Mouse (Mus musculus): ENCODE results near the gene Slc25a51.

Gene Slc25a51

DNA sequence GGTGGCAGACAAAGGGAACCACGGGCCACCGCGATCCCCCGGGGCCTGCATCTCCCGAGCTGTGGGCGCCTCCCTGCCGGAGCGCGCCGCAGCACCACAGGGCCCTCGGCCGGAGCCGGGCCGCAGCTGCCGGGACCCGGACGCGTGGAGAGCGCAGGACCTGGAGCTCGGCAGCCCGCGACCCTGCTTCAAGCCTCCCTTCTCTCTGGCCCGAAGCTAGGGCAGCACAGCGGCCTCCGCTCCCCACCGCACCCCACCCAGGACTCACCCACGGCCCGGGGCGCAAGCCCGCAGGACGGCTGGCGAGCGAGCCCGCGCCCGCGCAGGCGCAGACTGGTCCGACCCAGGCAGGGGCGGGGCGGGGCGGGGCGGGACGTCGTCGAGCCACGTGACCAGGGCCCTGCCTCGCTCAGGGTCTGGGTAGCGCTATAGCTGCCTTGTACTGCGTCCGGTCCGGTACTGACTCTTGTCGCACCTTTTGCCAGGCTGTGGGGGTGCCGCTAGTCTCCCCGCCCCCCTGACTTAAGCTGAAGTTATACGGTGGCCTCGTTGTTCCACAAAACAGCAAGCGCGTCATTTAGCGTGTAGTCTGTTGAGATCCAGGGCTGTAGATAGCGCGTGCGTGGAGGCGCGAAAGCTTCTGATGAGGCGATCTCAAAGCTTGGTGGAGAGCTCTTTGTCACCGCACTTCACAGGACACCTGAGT lies at the start of gene Slc25a51:
Slc25a51 (minus strand) TSS at position 340 of the 706 bp plus-strand sequence.
- DNase-seq (ENCODE audit: low read depth in 2 of 2, low spot score in 2 of 2) = peak; percentile 84

DNA sequence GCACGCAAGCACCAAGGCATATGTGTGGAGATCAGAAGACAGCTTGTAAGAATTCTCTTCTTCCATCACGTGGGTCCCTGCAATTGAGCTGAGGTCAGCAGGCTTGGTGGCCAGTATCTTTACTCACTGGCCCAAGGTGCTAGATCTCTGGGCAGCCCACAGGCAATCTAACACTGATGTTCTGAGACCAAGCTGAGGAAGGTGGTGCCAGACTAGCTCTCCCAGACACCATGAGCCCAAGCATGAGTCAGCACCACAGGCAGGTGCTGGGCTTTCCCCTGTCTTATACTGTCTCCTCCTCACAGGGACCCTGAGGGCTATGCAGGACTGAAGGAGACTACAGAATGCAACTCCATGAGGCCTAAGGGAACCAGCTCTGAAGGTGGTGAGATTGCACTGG lies 49.0 kb upstream of the Slc25a51 start:
- no peak for DNase-seq (ENCODE audit: low read depth in 2 of 2, low spot score in 2 of 2)

DNA sequence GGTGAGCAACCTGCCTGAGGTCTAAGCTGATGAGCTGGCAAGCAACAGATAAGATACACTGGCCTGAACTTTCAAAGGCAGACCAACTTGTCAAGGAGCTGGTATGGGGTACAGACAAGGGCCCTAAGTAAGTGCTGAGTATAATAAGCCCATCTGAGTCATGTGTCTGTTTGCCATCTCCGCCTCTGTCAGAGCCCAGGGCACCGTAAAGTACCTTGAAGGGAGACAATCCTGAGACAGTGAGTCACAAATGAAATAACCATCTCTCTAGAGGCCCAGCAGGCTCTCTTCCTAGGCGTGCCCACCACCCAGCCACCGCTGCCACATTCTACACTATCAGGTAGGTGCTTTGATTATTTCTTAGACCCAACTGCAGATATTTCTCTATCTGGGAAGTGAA lies 46.4 kb upstream of the Slc25a51 start:
- DNase-seq (ENCODE audit: low read depth in 2 of 2, low spot score in 2 of 2) = no peak

DNA sequence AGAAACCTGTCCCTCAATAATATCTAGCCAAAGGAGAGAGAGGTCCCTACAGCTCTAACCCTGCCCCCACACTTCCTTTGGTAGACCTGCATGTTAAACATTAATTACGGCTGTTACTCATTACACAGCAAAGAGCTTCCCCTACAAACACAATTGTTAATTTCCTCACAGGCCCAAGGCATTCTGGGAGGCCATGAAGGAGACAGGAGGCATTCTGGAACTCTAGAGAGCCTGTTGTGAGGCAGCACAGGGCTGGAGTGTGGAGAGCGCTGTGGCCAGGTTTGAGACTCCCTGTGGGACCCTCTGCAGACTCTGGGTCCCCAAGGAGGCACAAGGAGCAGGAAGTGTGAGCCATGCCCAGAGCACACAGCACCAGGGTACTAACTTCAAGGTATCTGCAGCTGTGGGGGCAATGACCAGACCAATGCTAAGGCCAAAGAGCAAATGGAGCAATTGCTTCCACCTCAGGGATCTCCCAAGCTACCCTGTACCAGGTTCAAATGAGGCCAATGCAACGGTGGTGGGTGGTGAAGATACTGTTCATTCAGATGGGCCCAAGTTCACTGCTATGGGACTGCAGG lies 44.8 kb upstream of the Slc25a51 start:
- no peak for DNase-seq (ENCODE audit: low read depth in 2 of 2, low spot score in 2 of 2)

DNA sequence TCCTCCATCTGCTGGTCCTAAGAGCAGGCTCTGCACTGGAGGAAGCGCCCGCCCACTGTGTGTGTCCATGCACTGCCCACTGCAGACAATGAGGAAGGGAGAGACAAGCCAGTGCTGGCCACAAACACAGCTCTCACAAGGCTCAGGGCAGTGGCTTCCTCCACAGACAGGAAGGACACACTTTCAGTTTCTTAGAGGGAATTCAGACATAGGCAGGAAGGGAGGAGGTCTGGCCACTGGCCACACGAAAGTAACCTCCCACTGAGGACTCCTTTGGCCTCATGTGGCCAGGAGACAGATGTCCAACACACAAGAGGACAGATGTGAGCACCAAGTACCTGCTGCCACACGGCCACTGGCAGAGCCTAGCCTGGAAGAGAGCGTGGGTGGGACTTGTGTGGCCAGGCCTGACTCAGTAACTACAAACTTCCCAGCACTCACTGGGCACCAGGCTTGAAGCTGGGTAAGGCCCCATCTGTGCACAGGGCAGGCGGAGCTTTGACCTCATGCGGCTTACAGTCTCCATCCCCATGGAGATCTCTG lies 44.1 kb upstream of the Slc25a51 start:
- DNase-seq (ENCODE audit: low read depth in 2 of 2, low spot score in 2 of 2) = no peak

DNA sequence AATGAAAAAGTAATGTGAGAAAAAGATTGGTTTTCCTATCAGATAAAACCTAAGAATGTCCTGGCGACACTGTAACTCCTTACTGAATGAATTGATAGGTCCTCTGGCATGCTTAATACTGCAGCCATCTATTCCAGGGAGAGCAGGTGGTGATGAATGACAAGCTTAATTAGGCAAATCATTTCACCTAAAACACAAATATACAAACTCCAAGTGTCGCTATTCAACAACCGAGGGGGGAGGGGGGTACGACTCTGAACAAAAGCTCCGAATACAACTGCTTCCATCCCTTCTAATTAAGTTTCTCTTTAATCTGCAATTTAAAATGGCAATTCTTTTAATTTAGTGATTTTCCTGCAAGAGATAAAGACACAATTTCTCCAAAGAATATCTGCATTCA lies 40.4 kb upstream of the Slc25a51 start:
- no peak for DNase-seq (ENCODE audit: low read depth in 2 of 2, low spot score in 2 of 2)

DNA sequence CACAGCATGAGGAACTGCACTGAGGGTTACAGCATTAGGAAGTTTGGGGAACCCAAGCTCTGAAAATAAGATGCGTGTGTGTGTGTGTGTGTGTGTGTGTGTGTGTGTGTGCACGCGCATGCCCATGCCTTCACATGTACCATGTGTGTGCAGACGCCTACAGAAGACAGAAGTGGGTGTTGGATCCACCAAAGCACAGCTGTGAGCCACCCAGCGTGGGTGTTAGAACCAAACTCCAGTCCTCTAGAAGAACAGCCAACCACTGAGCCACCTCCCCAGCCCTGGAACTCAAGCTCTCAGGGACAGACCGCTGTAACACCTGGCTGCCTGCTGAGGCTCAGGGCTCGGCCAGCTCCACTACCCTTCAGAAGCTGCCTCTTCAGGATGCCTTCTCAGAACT lies 39.9 kb upstream of the Slc25a51 start:
- DNase-seq (ENCODE audit: low read depth in 2 of 2, low spot score in 2 of 2) = no peak

DNA sequence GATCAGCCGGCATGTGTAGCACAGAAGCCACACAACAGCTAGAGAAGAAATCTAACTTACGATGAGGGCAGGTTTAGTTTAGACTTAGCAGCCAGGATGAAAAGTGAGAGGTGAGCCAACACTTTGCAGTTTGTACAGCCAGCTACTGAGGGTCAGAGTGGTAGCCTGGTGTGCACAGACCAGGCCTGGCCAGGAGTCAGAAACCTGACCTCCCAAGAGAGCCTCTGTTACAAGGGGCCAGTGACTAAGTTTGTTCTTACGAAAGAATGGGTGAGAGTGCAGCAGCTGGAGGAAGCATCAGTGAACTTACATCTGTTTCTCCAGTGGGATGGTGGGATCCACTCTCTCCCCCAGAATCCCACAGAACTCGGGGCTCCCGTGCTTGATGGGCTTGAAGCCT lies 38.6 kb upstream of the Slc25a51 start:
- no peak for DNase-seq (ENCODE audit: low read depth in 2 of 2, low spot score in 2 of 2)

DNA sequence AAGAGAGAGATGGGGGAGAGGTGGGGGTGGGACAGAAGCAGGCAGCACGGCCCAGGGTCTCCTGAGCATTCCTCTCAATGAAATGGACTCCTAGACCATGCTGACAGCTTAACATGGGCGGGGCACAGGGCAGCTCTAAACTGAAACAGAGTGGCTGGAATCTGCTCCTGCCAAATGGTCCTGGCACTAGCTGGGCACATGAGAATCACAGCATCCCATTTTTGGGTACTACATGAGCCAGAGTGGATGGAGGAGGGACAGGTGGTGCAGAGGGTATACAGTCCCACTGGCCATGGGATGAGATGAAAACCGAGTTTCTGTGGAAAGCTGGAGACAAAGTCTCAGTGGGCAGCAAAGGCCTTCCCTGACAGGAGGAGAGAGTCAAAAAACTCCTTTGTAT lies 36.7 kb upstream of the Slc25a51 start:
- DNase-seq (ENCODE audit: low read depth in 2 of 2, low spot score in 2 of 2) = no peak

DNA sequence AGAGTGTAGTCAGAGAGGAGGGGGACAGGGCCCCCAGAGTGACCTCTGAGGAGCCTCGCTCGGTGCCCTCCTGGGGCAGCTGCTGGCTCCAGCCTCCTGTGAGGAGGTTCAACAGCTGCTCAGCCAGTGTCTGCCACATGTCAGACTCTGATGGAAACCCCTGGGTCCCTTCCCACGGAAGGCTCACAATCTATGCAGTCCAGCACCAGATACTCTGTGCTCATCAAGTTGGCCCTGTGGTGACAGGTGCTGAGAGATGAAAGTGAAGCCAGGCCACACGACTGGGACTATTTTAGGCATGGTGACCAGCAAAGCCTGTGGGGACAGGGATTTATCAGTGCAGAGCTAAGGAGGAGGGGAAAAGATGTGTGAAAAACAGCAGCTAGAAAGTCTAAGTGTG lies 36.2 kb upstream of the Slc25a51 start:
- no peak for DNase-seq (ENCODE audit: low read depth in 2 of 2, low spot score in 2 of 2)

DNA sequence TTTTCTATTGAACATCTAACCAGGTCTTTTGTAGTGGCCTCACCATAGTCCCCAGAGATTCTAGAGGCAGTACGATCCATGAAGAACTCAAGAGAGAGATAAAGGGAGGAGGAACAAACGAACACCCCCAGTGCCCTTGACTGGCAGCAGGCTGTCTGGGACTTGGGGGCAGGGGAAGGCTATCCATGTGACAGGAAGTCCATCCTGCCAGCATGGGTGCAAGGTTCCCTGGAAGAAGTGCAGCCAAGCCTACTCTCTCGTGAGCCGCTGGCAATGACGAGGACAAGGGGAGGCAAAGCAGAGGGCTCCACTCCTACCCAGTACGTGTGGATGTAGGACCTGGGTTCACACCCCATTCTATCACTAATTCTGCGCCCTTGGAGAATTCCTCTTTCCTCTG lies 35.1 kb upstream of the Slc25a51 start:
- no peak for DNase-seq (ENCODE audit: low read depth in 2 of 2, low spot score in 2 of 2)

DNA sequence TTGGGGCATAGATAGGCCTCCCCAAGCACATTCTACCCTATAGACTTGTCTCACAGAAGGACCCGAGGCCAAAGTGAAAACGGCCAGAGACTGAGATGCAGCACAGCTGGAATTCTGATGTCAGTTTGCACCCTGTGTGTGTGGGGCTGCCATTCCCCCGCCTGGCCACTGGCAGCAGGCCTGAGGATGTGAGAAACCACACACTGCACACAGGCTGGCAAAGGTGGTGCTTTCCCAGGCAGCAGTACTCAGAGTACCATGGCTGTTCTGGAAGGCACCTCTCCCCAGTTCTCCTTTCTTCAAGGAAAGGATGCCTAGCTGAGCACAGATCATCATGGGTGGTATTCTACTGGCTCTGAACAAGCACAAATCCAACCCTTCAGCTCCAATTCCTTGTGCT lies 33.7 kb upstream of the Slc25a51 start:
- DNase-seq (ENCODE audit: low read depth in 2 of 2, low spot score in 2 of 2) = no peak

DNA sequence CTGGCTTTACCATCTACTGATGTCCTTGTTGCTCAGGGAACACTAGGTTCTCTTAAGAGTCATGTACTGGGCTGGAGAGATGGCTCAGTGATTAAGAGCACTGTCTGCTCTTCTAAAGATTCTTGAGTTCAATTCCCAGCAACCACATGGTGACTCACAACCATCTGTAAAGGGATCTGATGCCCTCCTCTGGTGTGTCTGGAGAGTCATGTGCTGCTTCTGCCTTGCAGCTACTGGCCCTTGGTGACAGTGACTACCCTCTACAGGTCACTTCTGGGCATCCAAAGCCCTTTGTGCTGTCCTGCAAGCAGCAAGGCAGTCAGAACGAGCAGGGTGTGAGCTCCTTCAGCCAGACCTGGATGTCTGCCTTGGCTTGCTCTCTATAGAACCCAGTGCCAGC lies 33.2 kb upstream of the Slc25a51 start:
- DNase-seq (ENCODE audit: low read depth in 2 of 2, low spot score in 2 of 2) = no peak

DNA sequence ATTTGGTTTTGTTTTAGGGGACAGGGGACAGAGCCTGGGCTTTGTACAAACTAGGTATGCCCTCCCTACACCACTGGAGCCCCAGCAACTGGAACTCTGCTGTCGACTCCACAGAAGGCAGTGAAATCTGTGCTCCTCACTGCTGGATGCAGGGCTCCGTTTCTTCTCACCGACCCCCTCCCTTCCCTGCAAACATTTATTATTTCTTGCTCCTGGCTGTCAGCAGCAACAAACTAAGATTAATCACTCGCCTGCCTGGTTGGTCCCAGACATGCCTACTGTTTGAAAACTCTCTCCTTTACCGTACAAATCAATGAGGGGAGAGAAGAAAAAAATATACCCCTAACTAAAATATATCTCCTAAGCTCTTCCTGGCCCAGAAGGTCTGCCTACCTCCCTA lies 30.7 kb upstream of the Slc25a51 start:
- no peak for DNase-seq (ENCODE audit: low read depth in 2 of 2, low spot score in 2 of 2)

DNA sequence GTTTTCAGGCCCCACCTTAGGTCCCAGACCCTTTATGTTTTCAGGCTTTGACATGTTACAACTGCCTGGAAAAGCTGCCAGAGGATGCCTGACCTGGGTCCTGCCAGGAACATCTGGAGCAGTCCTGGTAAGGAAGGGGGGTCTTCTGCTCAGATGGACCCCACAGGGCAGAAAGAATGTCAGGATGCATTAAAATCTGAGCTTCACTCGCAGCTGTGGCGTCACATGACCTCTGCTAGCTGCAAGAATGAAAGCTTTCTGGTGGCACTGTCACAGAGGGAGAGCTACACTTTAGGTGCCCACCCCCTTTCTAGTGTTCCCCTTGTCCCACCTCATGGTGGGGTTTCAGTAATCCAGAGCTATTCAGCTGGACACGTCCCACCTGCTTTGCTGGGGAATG lies 28.4 kb upstream of the Slc25a51 start:
- no peak for DNase-seq (ENCODE audit: low read depth in 2 of 2, low spot score in 2 of 2)

DNA sequence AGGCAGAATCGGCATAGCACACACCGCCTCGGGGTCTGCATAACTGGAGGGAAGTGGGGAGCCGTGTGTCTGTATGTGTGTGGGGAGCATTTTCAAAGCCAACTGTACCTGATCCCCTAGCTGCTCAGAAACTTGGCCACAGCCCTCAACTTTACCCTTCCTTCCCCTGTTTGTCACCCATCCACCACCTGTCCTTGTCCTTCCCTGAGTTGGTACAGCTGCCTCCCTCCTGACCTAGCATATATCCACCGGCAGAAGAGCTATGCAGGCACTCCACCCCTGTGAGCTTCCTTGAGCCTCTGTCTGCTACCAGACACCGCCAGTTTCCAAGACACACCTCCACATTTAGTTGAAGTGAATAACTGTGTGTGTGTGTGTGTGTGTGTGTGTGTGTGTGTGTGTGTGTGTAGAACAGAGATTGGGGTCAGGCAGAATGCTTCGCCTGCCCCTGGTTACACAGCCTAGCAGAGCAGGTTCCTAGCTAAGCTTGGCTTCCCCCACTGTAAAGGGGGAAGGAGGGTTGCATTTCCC lies 27.9 kb upstream of the Slc25a51 start:
- DNase-seq (ENCODE audit: low read depth in 2 of 2, low spot score in 2 of 2) = no peak

DNA sequence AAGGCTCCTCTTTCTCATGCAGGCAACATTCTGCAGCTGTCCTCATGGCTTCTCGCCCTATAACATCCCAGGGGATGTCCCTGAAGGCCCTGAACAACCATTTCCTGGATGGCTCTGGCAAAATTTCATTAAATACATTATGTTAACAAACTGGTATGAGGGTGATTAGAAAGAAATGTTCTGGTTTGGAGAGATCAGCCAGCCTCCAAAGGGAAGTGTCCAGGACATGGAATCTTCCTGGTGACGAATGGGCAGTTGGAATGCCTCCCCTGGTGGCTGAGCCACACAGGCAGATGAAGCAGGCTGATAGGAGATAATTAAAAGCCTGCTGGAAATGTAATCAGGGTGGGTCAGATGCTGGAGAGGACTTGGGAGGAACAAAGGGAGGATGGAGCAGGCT lies 27.3 kb upstream of the Slc25a51 start:
- DNase-seq (ENCODE audit: low read depth in 2 of 2, low spot score in 2 of 2) = no peak

DNA sequence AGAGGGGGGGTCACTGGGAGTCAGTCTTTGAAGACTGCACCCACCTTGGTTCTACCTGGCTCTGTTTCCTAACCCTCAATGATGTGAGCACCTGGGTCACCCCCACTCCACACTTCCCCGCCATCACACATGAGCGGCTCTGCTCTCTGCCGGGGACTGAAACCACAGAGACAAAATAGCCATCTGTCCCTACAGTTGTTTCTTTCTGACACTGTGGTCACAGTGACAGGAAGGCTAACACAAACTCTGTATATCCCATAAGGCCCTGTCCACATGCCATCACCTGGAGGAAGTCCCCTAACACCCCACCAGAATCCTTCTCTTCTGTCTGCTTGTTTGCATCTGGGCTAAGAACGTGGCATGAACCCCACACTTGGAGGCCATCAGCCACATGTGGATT lies 26.1 kb upstream of the Slc25a51 start:
- no peak for DNase-seq (ENCODE audit: low read depth in 2 of 2, low spot score in 2 of 2)

DNA sequence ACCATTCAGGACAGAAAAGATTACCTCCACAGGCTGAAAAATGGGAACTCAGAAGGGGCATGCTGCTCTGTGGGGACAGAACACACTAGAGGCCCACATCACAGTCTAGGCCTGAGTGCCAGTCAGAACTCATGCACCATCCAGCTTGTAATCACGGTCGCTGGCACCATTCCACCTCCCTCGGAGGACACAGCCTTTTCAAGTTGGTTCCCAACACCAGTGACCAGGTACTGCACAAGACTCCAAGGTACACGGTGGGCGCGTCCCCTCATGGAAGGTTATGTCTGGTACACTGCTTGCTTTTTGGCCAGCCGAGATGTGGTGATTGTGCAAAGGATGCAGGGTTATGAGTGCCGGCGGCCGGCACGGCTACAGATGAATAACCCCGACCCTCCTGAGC lies 25.5 kb upstream of the Slc25a51 start:
- no peak for DNase-seq (ENCODE audit: low read depth in 2 of 2, low spot score in 2 of 2)

DNA sequence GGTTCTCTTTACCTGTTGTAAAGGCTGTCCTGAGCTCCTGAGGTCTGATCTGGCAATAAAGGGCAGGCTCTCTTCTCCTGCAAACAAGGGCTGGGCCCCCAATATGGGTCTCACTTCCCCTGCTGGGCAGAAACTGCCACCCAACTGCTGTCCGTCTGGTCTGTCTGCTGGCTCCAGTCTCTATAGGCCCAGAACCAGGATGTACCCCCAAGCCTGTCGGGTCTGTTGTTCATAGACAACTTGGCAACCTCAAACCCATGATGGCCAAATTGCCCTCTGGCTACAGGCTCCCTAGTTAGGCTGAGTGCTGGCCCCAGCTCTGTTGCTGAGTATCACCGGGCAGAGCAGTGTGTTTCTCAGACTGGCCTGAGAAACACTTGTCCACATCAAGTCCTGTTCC lies 23.2 kb upstream of the Slc25a51 start:
- DNase-seq (ENCODE audit: low read depth in 2 of 2, low spot score in 2 of 2) = no peak

DNA sequence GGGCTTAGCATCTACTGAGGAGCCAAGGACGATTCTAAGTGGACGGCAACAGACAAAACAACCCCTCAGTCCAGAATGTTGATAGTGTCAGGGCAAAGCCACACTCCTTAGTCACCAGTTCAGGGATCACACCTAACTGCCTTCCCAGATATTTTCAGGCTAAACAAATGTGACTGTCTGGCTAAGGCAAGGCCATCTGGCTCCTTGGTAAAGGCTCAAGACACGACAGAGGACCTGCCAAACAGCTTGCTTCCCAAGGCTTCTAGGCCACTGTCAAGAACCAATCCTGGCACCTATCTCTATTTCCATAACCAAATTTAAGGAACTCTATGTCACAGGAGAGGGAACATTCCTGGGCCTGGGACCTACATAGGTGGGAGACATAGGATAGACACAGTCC lies 22.8 kb upstream of the Slc25a51 start:
- no peak for DNase-seq (ENCODE audit: low read depth in 2 of 2, low spot score in 2 of 2)

DNA sequence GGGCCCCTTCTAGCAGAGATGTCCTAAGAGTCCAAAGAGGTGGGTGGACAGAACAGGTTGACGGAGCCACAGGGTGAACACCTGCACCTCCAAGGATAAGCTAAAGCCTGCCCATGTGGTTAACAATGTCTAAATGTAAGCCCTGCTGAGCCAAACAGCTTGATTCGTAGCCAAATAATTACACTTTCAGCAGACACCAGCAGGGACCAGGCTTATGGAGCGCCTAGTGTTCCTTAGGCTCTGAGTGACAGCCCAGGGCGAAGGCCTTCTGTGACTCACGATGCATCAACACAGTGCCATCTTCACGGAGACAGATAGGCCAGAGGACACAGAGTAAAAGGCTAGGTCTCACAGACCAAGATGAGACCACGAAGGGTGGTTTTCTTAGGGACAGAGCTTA lies 20.9 kb upstream of the Slc25a51 start:
- no peak for DNase-seq (ENCODE audit: low read depth in 2 of 2, low spot score in 2 of 2)
